Mouse (Mus musculus) lung, adult 2 months (tissue): ENCODE data around the gene Lnpk. TPM values are rescaled to one million over a fixed set of nuclear protein-coding genes. Genes with fewer than 3 reads are reported as not detected.

Experiments
- DNase-seq: peaks from one replicate; pipeline ENCODE4 v3.0.0; 2022
- H3K4me1 ChIP-seq: fragments of 200-500 bp; 2 replicates; pipeline ENCODE4 v1.6.1; 2011; ENCODE audit warnings: low read length; ENCODE audit not compliant: control insufficient read depth, insufficient read depth
- H3K4me3 ChIP-seq: fragments of 200-500 bp; replicated peaks from 2 replicates; pipeline ENCODE3; 2011; ENCODE audit warnings: low read depth, mild to moderate bottlenecking, control low read depth, low read length; ENCODE audit errors: extremely low read depth
- CTCF ChIP-seq: fragments of 200-500 bp; IDR thresholded peaks from 2 replicates; pipeline ENCODE4 v1.5.1; 2011; ENCODE audit warnings: mild to moderate bottlenecking, low read length, control low read depth; ENCODE audit not compliant: insufficient read depth
- POLR2A ChIP-seq: fragments of 200-500 bp; IDR thresholded peaks from 2 replicates; pipeline ENCODE4 v1.6.1; 2011; ENCODE audit warnings: low read depth, mild to moderate bottlenecking, control low read depth, low read length, borderline replicate concordance; ENCODE audit errors: extremely low read depth
- WGBS: fragments of 180-500 bp; shearing (Covaris S2); methylation state at CpG from one replicate; pipeline ENCODE4 v1.1.7; 2018; 5-methylcytosine and 5-hydroxymethylcytosine counted together
- polyA plus RNA-seq: library from polyadenylated mRNA; depleted of rRNA; stranded (reverse); fragments of >200 nt; gene quantifications from 2 replicates; pipeline ENCODE4 v1.2.3, GENCODE M21; 2012; rRNA removed

Lnpk gene
- polyA plus RNA-seq, 1 experiment, result 6.2 TPM

- no peak for DNase-seq
- no peak for TF ChIP-seq POLR2A
- no peak for TF ChIP-seq CTCF
- Histone ChIP-seq H3K4me1 (no peaks in the 10 kb centered on the region), H3K4me3 (no peak overlapping the region)
- 82% methylated on average over 5 of the region's 5 CpGs for WGBS
Observed at GRCm38 (mm10) chr2:74497851-74498250, 81.4 kb downstream of the Lnpk start.

GRCm38 (mm10) chr2:74491426-74491825 is 87.8 kb downstream of the Lnpk start:
- DNase-seq, result no peak
- Histone ChIP-seq H3K4me1 (no peaks in the 10 kb centered on the region), H3K4me3 (no peak overlapping the region)
- WGBS, result 68% methylated on average over 13 of the region's 13 CpGs
- TF ChIP-seq CTCF (no peak), POLR2A (no peak)

GRCm38 (mm10) chr2:74490186-74490585 is 89.0 kb downstream of the Lnpk start:
- no peak for DNase-seq
- 92% methylated on average over 1 of the region's 1 CpGs for WGBS
- H3K4me1 ChIP-seq, result no peaks in the 10 kb centered on the region
- TF ChIP-seq POLR2A (no peak), CTCF (no peak)
- H3K4me3 ChIP-seq, result no peak overlapping the region

GRCm38 (mm10) chr2:74488443-74488842 is 90.8 kb downstream of the Lnpk start:
- no peak for DNase-seq
- TF ChIP-seq CTCF (no peak), POLR2A (no peak)
- 79% methylated on average over 7 of the region's 7 CpGs for WGBS
- no peaks in the 10 kb centered on the region for H3K4me1 ChIP-seq
- no peak overlapping the region for H3K4me3 ChIP-seq

GRCm38 (mm10) chr2:74482651-74483050 is 96.6 kb downstream of the Lnpk start:
- WGBS, result 75% methylated on average over 10 of the region's 10 CpGs
- TF ChIP-seq CTCF, result no peak
- TF ChIP-seq POLR2A, result no peak

GRCm38 (mm10) chr2:74482086-74482485 is 97.1 kb downstream of the Lnpk start:
- no peak for DNase-seq
- Histone ChIP-seq H3K4me3 (no peak overlapping the region), H3K4me1 (no peaks in the 10 kb centered on the region)
- 79% methylated on average over 10 of the region's 10 CpGs for WGBS
- TF ChIP-seq POLR2A (no peak), CTCF (no peak)

More at GRCm38 (mm10) chr2:74482651-74483050, 96.6 kb downstream of the Lnpk start:
- Histone ChIP-seq H3K4me1 (no peaks in the 10 kb centered on the region), H3K4me3 (no peak overlapping the region)
- DNase-seq, result no peak

Other genes starting within 250 kb of the Lnpk start
- gene Evx2, start 80.1 kb upstream of the Lnpk start, polyA plus RNA-seq, result not detected in 2 replicates
- 0.04 and 0.15 TPM in 2 replicates for gene Hoxd13, start 88.9 kb upstream of the Lnpk start, polyA plus RNA-seq
- gene Hoxd12, start 95.6 kb upstream of the Lnpk start, polyA plus RNA-seq, result not detected in 2 replicates
- 0.24 TPM in 1 of 2 replicates, not detected in the other for gene Hoxd11, start 100.1 kb upstream of the Lnpk start, polyA plus RNA-seq
- not detected in 2 replicates for gene Hoxd10, start 112.5 kb upstream of the Lnpk start, polyA plus RNA-seq
- 0.43 and 0.75 TPM in 2 replicates for gene Hoxd9, start 118.3 kb upstream of the Lnpk start, polyA plus RNA-seq
- 0.49 and 0.67 TPM in 2 replicates for gene Hoxd8, start 125.2 kb upstream of the Lnpk start, polyA plus RNA-seq
- gene Hoxd3, start 132.5 kb upstream of the Lnpk start, polyA plus RNA-seq, result 0.09 TPM in 2 replicates
- 0.63 and 1.4 TPM in 2 replicates for gene Hoxd4, start 132.5 kb upstream of the Lnpk start, polyA plus RNA-seq
- 0.14 and 0.18 TPM in 2 replicates for gene Gm28230, start 147.3 kb upstream of the Lnpk start, polyA plus RNA-seq
- not detected in 2 replicates for gene Hoxd1, start 183.5 kb upstream of the Lnpk start, polyA plus RNA-seq
- gene Mtx2, start 246.4 kb upstream of the Lnpk start, polyA plus RNA-seq, result 31.3 and 37.6 TPM in 2 replicates